Mouse (Mus musculus) heart, adult 18-20 months (tissue): ENCODE results near the gene Gpn2. TPM values are rescaled to one million over a fixed set of nuclear protein-coding genes. Genes with fewer than 3 reads are reported as not detected.

Experiments
- DNase-seq, 2 experiments: peaks; one replicate each; pipeline ENCODE4 v3.0.0; 2021 to 2022; ENCODE audit warnings: mixed read lengths in 1 of 2
- microRNA-seq, 2 experiments: library from miRNA; unstranded; fragments of <30 nt; microRNA quantifications; one replicate each; pipeline ENCODE4 v1.2.0; 2022
- total RNA-seq, 2 experiments: library from RNA; stranded (reverse); gene quantifications; 2 replicates each; pipeline ENCODE4 v1.2.3; 2021

Gpn2 gene
- total RNA-seq, 2 experiments from 2014 or later, result 7.9 TPM

- no peak for DNase-seq
These were observed 40.7 kb downstream of the Gpn2 start for GRCm38 (mm10) chr4:133624830-133625229.

- DNase-seq, result peak; percentile 79 to 89
These were observed 41.5 kb downstream of the Gpn2 start for GRCm38 (mm10) chr4:133625621-133626071.

GRCm38 (mm10) chr4:133626221-133626620, 42.1 kb downstream of the Gpn2 start:
- DNase-seq, result no peak

GRCm38 (mm10) chr4:133626621-133627020, 42.5 kb downstream of the Gpn2 start:
- DNase-seq, result no peak

- no peak for DNase-seq
These were observed 42.9 kb downstream of the Gpn2 start for GRCm38 (mm10) chr4:133627039-133627438.

GRCm38 (mm10) chr4:133628517-133628916, 44.4 kb downstream of the Gpn2 start:
- DNase-seq, result no peak

- no peak for DNase-seq
These were observed 45.0 kb downstream of the Gpn2 start for GRCm38 (mm10) chr4:133629191-133629590.

- no peak for DNase-seq
These were observed 46.3 kb downstream of the Gpn2 start for GRCm38 (mm10) chr4:133630326-133630920.

GRCm38 (mm10) chr4:133631071-133631768, 47.1 kb downstream of the Gpn2 start:
- peak; percentile 51 to 63 for DNase-seq

- DNase-seq, result peak; percentile 32 to 56
These were observed 47.7 kb downstream of the Gpn2 start for GRCm38 (mm10) chr4:133631769-133632411.

GRCm38 (mm10) chr4:133632483-133633327, 48.5 kb downstream of the Gpn2 start:
- peak in 1 of 2 experiments; percentile 63 for DNase-seq

GRCm38 (mm10) chr4:133633332-133634042, 49.3 kb downstream of the Gpn2 start:
- peak; percentile 93 to 94 for DNase-seq

GRCm38 (mm10) chr4:133634043-133634410, 49.9 kb downstream of the Gpn2 start:
- no peak for DNase-seq

Small RNA genes lying within 50 kb of the gene (microRNA-seq; reads per million reads assigned to microRNA genes)
- gene Gm23158, result 0 reads per million in 2 experiments

Other genes starting within 250 kb of the Gpn2 start
- gene Wdtc1, start 230.9 kb upstream of the Gpn2 start, total RNA-seq, result 10 to 100 TPM; 71.9 to 73.6 TPM
- gene Slc9a1, start 214.7 kb upstream of the Gpn2 start, total RNA-seq, result 10 to 100 TPM; 17.6 to 19.6 TPM
- 1 to 10 TPM; 2.0 to 3.5 TPM for gene Tent5b, start 104.2 kb upstream of the Gpn2 start, total RNA-seq
- gene Trnp1, start 85.8 kb upstream of the Gpn2 start, total RNA-seq, result 1 to 10 TPM; 2.4 to 2.8 TPM
- gene Kdf1, start 65.4 kb upstream of the Gpn2 start, total RNA-seq, result not detected
- gene Nudc, start 38.4 kb upstream of the Gpn2 start, total RNA-seq, result 10 to 100 TPM; 78.7 to 80.1 TPM
- 10 to 100 TPM; 16.7 to 20.3 TPM for gene Nr0b2, start 31.0 kb upstream of the Gpn2 start, total RNA-seq
- 1 to 10 TPM; 3.2 to 3.6 TPM for gene Gpatch3, start 9.6 kb upstream of the Gpn2 start, total RNA-seq
- gene Sfn, start 17.8 kb downstream of the Gpn2 start, total RNA-seq, result 1 to 10 TPM; 1.0 to 1.4 TPM
- gene Zdhhc18, start 65.8 kb downstream of the Gpn2 start, total RNA-seq, result 10 to 100 TPM; 20.9 to 31.7 TPM
- gene Pigv, start 88.3 kb downstream of the Gpn2 start, total RNA-seq, result 10 to 100 TPM; 12.5 to 12.7 TPM
- 10 to 100 TPM; 31.3 to 34.9 TPM for gene Arid1a, start 172.4 kb downstream of the Gpn2 start, total RNA-seq